Mouse (Mus musculus): ENCODE measurements around the gene Rfx3.

Gene Rfx3

GRCm38 (mm10) chr19:27736571-27736970 lies 274.4 kb downstream of the Rfx3 start:
- no peak for DNase-seq (ENCODE audit: low read depth, low spot score)

- no peak for DNase-seq (ENCODE audit: low read depth, low spot score)
Measured at GRCm38 (mm10) chr19:27718931-27719330, 292.0 kb downstream of the Rfx3 start.

GRCm38 (mm10) chr19:27716274-27716673 lies 294.7 kb downstream of the Rfx3 start:
- DNase-seq (ENCODE audit: low read depth, low spot score): no peak

Measured in ES-CJ7 (cell line).